Mouse (Mus musculus): Measurements from ENCODE around the gene Dph1.

DNA sequence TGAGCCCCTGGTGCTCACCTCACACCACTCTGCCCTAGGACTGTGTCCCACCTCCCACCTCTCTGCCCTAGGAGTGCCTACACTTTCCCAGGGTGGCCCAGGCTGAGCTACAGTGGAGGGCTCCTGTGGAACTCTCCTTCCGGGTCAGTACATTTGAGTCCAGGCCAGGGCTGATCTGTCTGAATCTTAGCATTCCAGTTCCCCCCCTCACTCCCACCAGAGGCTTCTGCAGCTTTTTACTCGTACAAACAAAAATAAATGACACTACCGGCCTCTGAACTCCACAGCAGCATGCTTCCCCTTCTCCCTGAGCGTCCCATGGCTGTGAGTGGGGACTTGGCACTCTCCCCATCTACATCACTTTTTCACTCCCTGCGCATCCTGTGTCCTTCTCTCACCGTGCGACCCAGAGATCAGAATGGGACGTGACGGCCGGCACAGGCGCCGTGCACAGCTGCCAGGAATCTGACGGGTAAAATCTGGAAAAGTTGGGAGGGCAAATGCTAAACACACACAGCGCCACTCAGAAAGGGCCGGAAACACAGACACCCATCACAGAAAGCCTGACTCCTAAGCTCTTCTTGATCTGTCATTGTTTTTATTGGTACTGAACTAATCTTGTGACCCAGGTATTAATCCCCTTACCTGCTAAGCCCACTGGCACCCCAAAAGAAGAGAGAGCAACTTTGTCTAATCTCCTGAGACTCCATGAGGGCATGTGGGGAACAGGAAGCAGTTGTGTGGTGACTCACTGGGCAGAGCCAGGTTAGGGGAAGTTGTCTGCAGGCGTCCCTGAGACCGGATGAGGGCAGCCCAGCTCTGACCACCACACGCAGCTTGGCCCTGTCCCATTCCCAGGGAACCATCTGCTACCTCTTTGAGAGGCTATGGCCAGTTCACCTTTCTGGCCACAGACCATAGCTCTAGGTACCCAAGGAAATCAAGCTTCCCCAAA is 38.2 kb downstream of the Dph1 start:
- TF ChIP-seq CTCF (IDR thresholded peaks at IDR 0.05; ENCODE audit: borderline replicate concordance, extremely low read depth, insufficient read depth, insufficient read length) (no peak), POLR2A (IDR thresholded peaks at IDR 0.05; ENCODE audit: borderline replicate concordance, extremely low read depth, insufficient read depth, insufficient read length, poor library complexity, severe bottlenecking) (no peak)
